Mouse (Mus musculus) layer of hippocampus, postnatal 36 days (tissue): ENCODE data around the gene Snap47. TPM values are rescaled to one million over a fixed set of nuclear protein-coding genes. Genes with fewer than 3 reads are reported as not detected.

Source experiments
- DNase-seq, 2 experiments: peaks; one replicate each; pipeline ENCODE4 v3.0.0; 2022
- total RNA-seq, 2 experiments: library from RNA; stranded (reverse); gene quantifications; 2 replicates each; pipeline ENCODE4 v1.2.3; 2021

Gene Snap47
- total RNA-seq, 2 experiments from 2014 or later: 342 to 359 TPM

GRCm38 (mm10) chr11:59421967-59422366, 29.0 kb downstream of the Snap47 start:
- no peak for DNase-seq

DNA sequence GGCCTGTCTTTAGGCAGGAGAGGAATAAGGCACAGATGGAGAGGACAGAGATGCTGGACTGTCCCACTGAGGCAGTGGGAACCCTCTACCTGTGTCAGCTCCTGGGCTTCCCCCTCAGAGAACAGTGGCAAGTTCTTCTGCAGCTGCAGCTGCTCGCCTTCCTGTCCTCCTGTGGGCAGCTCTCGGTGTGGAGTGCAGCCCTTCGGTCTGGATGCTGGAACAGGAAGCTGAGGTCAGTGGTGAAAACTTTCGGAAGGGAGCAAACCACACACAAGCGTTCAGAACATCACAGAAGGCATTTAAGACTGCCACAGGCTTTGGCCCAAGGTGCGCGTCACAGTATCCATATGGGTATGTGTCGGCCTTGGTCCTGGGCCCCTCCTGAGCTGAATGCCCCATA, 29.6 kb downstream of the Snap47 start:
- DNase-seq: no peak

GRCm38 (mm10) chr11:59418708-59419107, 32.3 kb downstream of the Snap47 start:
- no peak for DNase-seq

- no peak for DNase-seq
Measured at GRCm38 (mm10) chr11:59412999-59413863, 37.8 kb downstream of the Snap47 start.

- DNase-seq: no peak
Measured at GRCm38 (mm10) chr11:59412058-59412457, 38.9 kb downstream of the Snap47 start.

- no peak for DNase-seq
Measured at GRCm38 (mm10) chr11:59410851-59411250, 40.1 kb downstream of the Snap47 start.

GRCm38 (mm10) chr11:59405761-59406160, 45.2 kb downstream of the Snap47 start:
- DNase-seq: no peak

- DNase-seq: no peak
Measured at GRCm38 (mm10) chr11:59400876-59401275, 50.1 kb downstream of the Snap47 start.

- no peak for DNase-seq
Measured at GRCm38 (mm10) chr11:59399830-59400229, 51.2 kb downstream of the Snap47 start.

DNA sequence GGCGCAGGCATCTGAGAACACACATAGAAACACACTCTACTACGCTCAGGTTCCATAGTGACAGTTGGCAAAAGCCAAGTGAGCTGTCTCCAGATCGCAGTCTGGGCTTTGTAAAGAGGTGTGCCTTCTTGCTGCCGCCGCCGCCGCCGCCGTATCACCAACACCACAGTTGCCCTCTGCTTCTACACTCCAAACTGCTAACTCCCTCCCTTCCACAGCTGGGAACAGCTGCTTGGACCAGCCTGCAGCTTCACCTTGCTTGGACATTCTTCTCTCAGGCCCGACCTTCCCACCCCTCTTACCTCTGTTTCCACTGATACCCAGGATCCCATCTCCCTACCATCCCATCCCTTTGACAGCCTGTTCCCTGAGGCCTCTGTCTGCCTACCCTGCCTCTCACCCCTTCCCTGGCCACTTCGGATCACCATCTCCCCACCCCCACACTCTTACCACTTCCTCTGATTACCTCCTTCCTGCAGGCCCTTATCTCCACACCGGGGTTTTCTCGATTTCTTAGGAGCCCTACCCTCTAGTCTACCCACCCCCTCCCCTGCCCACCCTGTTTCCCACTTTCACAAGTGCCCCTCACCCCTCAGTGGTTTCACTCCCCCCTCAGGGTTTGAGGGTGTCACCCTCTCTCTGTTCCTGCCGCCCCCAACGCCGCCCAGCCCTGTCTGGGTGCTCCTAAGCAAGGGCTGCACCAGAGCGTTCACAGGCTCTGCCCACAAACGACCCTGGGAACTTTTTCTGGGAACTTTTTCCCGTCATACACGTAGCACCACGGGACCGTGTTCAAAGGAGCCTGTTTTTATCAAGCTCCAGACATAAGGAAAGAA, 53.2 kb downstream of the Snap47 start:
- no peak for DNase-seq

DNA sequence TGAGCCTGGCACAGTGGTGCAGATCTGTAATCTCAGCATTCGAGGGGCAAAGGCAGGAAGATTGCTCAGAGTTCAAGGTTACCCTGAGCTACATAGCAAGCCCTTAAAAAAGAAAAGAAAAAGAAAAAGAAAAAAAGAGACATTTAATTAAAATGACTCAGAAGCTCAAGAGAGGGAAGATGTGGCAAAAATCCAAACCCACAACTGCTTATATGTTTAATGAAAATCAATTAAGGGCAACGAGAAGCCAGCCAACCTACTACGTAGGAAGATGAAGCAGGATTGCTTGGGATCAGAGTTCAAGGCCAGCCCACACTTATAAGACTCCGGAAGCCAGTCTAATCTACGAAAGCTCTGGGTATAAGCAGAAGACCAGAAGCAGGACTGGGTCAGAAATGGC, 56.5 kb downstream of the Snap47 start:
- no peak for DNase-seq

DNA sequence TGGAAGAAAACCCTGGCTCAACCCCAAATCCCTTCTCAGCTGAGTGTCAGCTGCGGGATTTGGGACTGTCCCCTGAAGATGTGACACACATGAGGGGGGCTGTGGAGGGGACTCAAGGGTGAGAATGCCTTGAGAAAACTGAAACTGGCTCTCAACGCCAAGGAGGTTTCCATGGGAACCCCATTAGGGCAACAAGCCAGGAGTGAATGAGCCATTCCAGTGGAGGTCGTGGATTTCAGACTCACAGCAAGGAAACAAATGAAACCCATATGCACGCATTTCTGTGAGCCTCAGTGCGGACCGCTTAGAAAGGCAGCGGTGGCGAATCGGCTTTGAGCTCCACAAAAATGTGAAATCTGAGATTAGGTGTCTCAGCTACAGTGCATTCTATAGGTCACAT, 57.4 kb downstream of the Snap47 start:
- DNase-seq: peak in 1 of 2 experiments; percentile 42

DNA sequence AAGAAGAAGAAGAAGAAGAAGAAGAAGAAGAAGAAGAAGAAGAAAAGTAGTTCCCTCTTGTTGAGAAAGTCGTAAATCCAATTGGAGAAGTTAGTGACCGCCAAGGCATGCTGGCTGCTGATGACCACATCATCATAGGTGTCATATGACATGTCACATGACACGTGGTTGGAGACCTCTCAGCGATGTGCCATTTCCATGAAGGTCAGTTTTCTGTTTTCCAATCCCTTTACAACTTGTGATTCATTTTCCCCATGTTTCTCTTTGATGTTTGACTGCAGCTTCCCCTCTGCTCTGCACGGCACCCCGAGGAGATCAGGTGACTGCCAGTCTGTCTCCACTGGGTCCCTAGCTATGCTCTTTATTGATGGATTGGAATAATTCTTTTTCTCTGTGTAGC, 58.7 kb downstream of the Snap47 start:
- DNase-seq: no peak

DNA sequence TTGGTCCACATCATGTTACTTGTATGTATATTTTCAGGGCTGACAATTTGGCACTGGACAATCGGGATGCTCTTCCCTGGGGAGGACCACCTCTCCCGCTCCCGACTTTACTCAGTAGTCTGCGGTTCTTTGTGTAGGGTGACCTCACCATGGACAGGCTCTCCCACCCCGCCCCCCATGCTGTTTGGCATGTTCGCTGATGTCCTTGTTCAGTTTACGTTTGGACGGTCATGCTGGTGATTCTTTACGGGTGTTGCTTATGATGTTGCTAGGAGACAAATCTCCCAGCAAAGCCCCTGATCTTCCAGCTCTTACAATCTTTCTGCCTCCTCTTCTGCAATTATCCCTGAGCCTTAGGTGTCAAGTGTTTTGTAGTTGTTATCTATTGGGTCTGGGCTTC, 60.5 kb downstream of the Snap47 start:
- DNase-seq: no peak

GRCm38 (mm10) chr11:59389617-59390016, 61.4 kb downstream of the Snap47 start:
- no peak for DNase-seq

DNA sequence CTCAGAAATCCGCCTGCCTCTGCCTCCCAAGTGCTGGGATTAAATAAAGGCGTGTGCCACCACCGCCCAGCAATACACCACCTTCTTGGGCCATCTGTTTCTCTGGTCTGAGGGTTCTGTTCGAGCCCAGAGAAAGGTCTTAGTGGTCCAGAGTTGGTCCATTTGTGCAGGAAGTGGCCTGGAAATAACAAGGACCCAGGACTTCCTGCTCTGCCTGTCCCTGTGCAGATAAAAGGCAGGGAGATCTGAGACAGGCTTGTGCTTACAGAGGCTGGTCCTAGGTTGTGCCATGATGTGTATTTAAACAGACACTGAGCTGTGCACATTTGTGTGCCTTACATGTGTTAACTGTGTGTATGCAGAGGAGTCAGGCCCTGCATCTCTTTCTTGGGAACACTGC, 62.2 kb downstream of the Snap47 start:
- DNase-seq: no peak

DNA sequence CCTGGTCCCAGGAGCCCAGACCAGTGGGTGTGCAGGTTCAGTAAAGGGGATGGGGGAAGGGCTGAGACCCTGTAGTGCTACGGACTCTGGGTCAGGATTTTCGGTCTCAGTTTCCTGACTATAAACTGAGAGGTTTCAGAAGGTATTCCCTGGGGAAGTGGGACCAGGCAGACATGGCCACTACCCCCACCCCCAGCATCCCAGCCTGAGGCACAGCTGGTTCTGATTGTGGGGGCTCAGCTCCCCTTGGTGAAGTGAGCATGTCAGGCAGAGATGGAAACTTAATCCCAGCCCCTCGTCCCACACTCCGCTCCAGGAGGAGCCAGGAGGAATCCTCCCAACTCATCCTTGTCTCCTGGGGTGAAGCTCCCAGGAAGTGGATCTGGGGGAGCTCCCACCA, 63.5 kb downstream of the Snap47 start:
- DNase-seq: no peak

GRCm38 (mm10) chr11:59385123-59385522, 65.9 kb downstream of the Snap47 start:
- DNase-seq: no peak

GRCm38 (mm10) chr11:59384441-59384959, 66.5 kb downstream of the Snap47 start:
- DNase-seq: no peak

DNA sequence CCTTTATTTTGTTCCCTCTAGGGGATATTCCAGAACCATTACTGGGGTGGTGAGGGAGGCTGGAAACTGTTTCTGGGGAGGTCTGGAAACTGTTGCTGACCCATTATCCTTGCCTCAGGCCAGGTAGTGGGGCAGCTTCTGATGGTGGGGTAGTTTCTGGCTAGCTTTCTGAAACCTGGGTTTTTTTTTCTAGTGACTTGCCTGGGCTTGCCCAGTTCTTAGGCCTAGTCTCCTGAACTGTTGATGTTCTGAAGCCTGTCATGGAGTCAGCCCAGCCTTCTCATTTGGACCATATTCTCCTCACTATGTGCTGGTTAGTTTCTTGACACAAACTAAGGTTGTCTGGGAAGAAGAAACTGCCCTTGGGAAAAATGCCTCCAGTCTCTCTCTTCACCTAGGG, 71.4 kb downstream of the Snap47 start:
- DNase-seq: no peak

GRCm38 (mm10) chr11:59377999-59378398, 73.0 kb downstream of the Snap47 start:
- no peak for DNase-seq

- DNase-seq: no peak
Measured at GRCm38 (mm10) chr11:59375475-59375874, 75.5 kb downstream of the Snap47 start, which contains the start of gene Prss38. Gene Prss38 (minus strand): TSS chr11:59375657.

- DNase-seq: no peak
Measured at GRCm38 (mm10) chr11:59369848-59370247, 81.1 kb downstream of the Snap47 start.
